8 mouse cellular contexts compared by ENCODE assay signal in genomic region chr15:10400415-10400814, GRCm38 (mm10). TPM values are rescaled to one million over a fixed set of nuclear protein-coding genes. Genes with fewer than 3 reads are reported as not detected.
DNase-seq lines count a peak whose midpoint lies in the region; ATAC-seq lines count a peak whose summit lies in the region.

No protein-coding gene starts in this region.

- H3K9me3 ChIP-seq in neural tube, embryonic 11.5 days (ENCODE audit: control insufficient read depth, low read length): no peaks in the 10 kb centered on the region
- H3K9me3 ChIP-seq in hindbrain, embryonic 16.5 days (ENCODE audit: control insufficient read depth, low read length): no peaks in the 10 kb centered on the region

- H3K4me1 ChIP-seq in neural tube, embryonic 11.5 days (ENCODE audit: control insufficient read depth, insufficient read depth, low read length): no peaks in the 10 kb centered on the region
- no peaks in the 10 kb centered on the region for H3K4me1 ChIP-seq in hindbrain, embryonic 16.5 days (ENCODE audit: control insufficient read depth, insufficient read depth, low read depth, low read length)

- H3K4me2 ChIP-seq in neural tube, embryonic 11.5 days (ENCODE audit: low read depth): no peak overlapping the region
- no peak overlapping the region for H3K4me2 ChIP-seq in hindbrain, embryonic 16.5 days (ENCODE audit: low read length)

- no peak for DNase-seq in frontal cortex, postnatal 14 days (ENCODE audit: low spot score in 2 of 2)
- DNase-seq in neural tube, embryonic 11.5 days (ENCODE audit: low spot score): no peak
- no peak for DNase-seq in neural tube, embryonic 10.5 days (ENCODE audit: extremely low spot score, low spot score)
- peak; percentile 26 for DNase-seq in splenic B cell, adult 2 months (ENCODE audit: low read depth, low spot score)
- no peak for DNase-seq in urinary bladder, postnatal 10 days (ENCODE audit: low spot score)
- DNase-seq in spleen, postnatal 4 days (ENCODE audit: low spot score in 2 of 2): no peak

- H3K4me3 ChIP-seq in neural tube, embryonic 11.5 days (ENCODE audit: low read depth, low read length): no peak overlapping the region
- H3K4me3 ChIP-seq in hindbrain, embryonic 16.5 days (ENCODE audit: low read length): no peak overlapping the region

- peak; percentile 98 for ATAC-seq in frontal cortex, adult (ENCODE audit: low TSS enrichment)
- peak; percentile 41; the same call in 1 of the 2 replicates for ATAC-seq in neural tube, embryonic 11.5 days (ENCODE audit: insufficient read depth, low FRiP score, low TSS enrichment)
- peak; percentile 48 for ATAC-seq in hindbrain, embryonic 16.5 days

- WGBS in neural tube, embryonic 11.5 days: 62% methylated on average over 3 of the region's 3 CpGs
- 36% methylated on average over 3 of the region's 3 CpGs for WGBS in hindbrain, embryonic 16.5 days

- H3K36me3 ChIP-seq in neural tube, embryonic 11.5 days (ENCODE audit: control insufficient read depth, insufficient read depth, low read length): no peaks in the 10 kb centered on the region
- H3K36me3 ChIP-seq in hindbrain, embryonic 16.5 days (ENCODE audit: control insufficient read depth, insufficient read depth, low read length): no peaks in the 10 kb centered on the region
- H3K36me3 ChIP-seq in splenic B cell, adult 2 months (ENCODE audit: control insufficient read depth, insufficient read depth, low read length, poor library complexity, severe bottlenecking): no peaks in the 10 kb centered on the region

- no peak overlapping the region for H3K27ac ChIP-seq in neural tube, embryonic 11.5 days (ENCODE audit: low read depth, low read length)
- H3K27ac ChIP-seq in hindbrain, embryonic 16.5 days (ENCODE audit: low read depth, low read length): no peak overlapping the region

- no peaks in the 10 kb centered on the region for H3K27me3 ChIP-seq in neural tube, embryonic 11.5 days (ENCODE audit: control insufficient read depth, insufficient read depth, low read length)
- H3K27me3 ChIP-seq in hindbrain, embryonic 16.5 days (replicated peaks; ENCODE audit: control insufficient read depth, insufficient read depth, low read length): no peaks in the 10 kb centered on the region
- H3K27me3 ChIP-seq in splenic B cell, adult 2 months (ENCODE audit: control insufficient read depth, insufficient read depth, low read length, poor library complexity, severe bottlenecking): no peaks in the 10 kb centered on the region

- H3K9ac ChIP-seq in neural tube, embryonic 11.5 days (ENCODE audit: low read length): no peak overlapping the region
- H3K9ac ChIP-seq in hindbrain, embryonic 16.5 days (ENCODE audit: low read depth, low read length): no peak overlapping the region

RNA-seq across cellular contexts. Expression of gene Agxt2, which starts 42.1 kb away (rescaled TPM):
- not detected in 2 replicates for polyA plus RNA-seq in neural tube, embryonic 11.5 days (2014; fragmentation: Nextera tagmentation; extraction: Ambion mirVana)
- not detected in 2 replicates for polyA plus RNA-seq in hindbrain, embryonic 16.5 days (2015; fragmentation: Nextera tagmentation; extraction: Ambion mirVana)

Comparison
In these comparisons a context has a peak if more than half of its experiments do, and no peak if none do; other contexts are left out.
1. ATAC-seq: peak in every context shown above with its lines; median percentile 98 in frontal cortex, adult; 48 in hindbrain, embryonic 16.5 days; 41 in neural tube, embryonic 11.5 days.